Mouse (Mus musculus) C2C12 (cell line): ENCODE measurements around the gene Abl2.

Experiments
- CEBPB ChIP-seq: IDR thresholded peaks from one replicate; pipeline ENCODE4 v1.6.1; 2011; ENCODE audit warnings: low read depth, mild to moderate bottlenecking, control low read depth, moderate library complexity
- CTCF ChIP-seq: IDR thresholded peaks from one replicate; pipeline ENCODE4 v1.5.1; 2011; ENCODE audit not compliant: control insufficient read depth, insufficient read depth, insufficient read length
- FOSL1 ChIP-seq: IDR thresholded peaks from one replicate; pipeline ENCODE4 v1.8.0; 2011; ENCODE audit warnings: mild to moderate bottlenecking, low read length; ENCODE audit not compliant: poor library complexity, insufficient read depth, severe bottlenecking
- MAX ChIP-seq: IDR thresholded peaks from one replicate; pipeline ENCODE4 v1.6.1; 2011; ENCODE audit warnings: mild to moderate bottlenecking, control low read depth
- MYOD1 ChIP-seq: IDR thresholded peaks from one replicate; pipeline ENCODE4 v1.6.1; 2011; ENCODE audit warnings: low read depth; ENCODE audit not compliant: control insufficient read depth, insufficient read length
- MYOG ChIP-seq: IDR thresholded peaks from one replicate; pipeline ENCODE4 v1.6.1; 2011; ENCODE audit not compliant: control insufficient read depth, insufficient read length; ENCODE audit errors: extremely low read depth
- USF1 ChIP-seq: IDR thresholded peaks from one replicate; pipeline ENCODE4 v1.6.1; 2011; ENCODE audit warnings: low read depth, mild to moderate bottlenecking, control low read depth, moderate library complexity

- TF ChIP-seq CTCF (no peak), USF1 (no peak), CEBPB (no peak), MYOG (no peak), MYOD1 (no peak), MAX (no peak), FOSL1 (no peak)
Measured at GRCm38 (mm10) chr1:156610257-156610656, 51.7 kb downstream of the Abl2 start.
